Mouse (Mus musculus) splenic B cell, adult 2 months (primary cell): ENCODE results near the gene Padi4.

ENCODE experiments used
- DNase-seq: peaks from one replicate; pipeline ENCODE4 v3.0.0-alpha.2; 2011; ENCODE audit warnings: low read depth, low spot score
- H3K27me3 ChIP-seq: 2 replicates; pipeline ENCODE4 v1.6.1; 2012; ENCODE audit warnings: mild to moderate bottlenecking, low read length, moderate library complexity, mixed read lengths; ENCODE audit not compliant: control insufficient read depth, poor library complexity, insufficient read depth, severe bottlenecking
- H3K36me3 ChIP-seq: 2 replicates; pipeline ENCODE4 v1.6.1; 2012; ENCODE audit warnings: mild to moderate bottlenecking, low read length, moderate library complexity, mixed read lengths; ENCODE audit not compliant: control insufficient read depth, poor library complexity, insufficient read depth, severe bottlenecking

The Padi4 gene

DNA sequence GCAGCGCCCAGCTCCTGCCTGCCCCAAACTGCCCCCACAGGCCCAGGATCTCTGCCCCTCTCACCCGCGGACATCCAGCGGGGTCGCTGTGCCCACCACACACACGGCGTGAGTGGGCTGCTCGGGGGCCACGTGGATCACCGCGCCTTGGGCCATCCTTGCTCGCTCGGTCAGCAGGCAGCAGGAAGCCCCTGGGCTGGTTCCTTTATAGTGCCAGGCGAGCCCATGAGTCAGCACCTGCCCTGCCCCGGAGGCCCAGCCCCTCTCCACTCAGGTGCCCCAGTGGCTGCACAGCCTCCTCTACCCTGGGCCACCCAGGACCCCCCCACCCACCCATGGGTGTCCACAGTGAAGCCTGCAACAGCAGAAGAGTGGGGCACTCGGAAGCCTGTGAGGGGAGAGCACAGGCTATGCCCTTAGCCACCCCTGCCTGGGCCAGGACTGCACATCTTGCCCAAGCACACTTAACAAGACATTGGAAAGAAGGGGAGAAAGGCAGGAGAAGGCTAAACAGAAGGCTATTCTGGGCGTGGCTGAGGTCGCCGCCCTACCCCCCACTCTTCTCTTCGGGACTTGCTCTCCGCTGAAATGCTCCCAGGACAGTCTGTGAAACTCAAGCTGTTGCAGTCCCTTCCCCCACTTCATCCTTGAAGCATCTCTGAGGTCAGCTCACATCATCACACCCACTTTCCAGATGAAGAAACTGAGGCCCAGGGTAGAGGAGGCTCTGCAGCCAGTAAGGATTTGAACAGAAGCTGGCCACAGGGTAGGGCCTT is at the start of gene Padi4:
Gene Padi4 (minus strand): TSS at position 212 of the 776 bp plus-strand sequence.
- H3K36me3 ChIP-seq: no peaks in the 10 kb centered on the region
- no peak for DNase-seq
- no peaks in the 10 kb centered on the region for H3K27me3 ChIP-seq

DNA sequence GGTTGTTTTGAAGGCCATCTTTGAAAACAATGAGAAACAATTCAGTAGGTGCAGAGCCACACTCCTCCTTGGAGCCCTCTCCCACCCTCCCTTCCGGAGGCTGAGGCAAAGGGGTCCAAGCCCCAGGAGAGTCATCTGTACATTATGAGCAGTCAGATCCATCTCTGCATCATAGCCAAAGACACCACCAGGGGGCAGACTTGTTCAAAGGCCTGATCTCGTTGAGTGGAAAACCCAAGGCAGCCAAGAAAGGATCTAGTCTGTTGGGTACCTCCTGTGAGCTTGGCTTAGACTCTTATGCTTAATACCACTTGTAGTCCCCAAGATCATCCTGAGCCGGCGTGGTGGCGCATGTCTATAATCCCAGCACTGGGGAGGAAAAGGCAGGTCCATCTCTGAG is 48.0 kb upstream of the Padi4 start:
- no peaks in the 10 kb centered on the region for H3K36me3 ChIP-seq
- peak; percentile 77 for DNase-seq
- H3K27me3 ChIP-seq: no peaks in the 10 kb centered on the region

DNA sequence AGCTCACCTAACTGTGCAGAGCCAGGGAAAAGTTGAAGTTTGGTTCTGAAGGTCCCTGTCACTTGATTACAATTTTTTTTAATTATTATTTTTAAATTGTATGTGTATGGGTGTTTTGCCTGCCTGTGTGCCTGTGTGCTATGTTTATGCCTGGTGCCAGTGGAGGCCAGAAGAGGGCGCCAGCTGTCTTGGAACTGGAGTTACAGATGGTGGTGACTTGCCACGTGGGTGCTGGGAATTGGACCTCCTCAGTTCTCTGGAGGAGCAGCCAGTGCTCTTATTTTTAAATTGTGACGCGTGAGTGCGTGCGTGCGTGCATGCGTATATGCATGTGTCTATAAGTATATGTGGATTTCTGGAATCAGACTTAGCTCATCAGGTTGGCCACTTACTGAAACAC is 43.4 kb upstream of the Padi4 start:
- Histone ChIP-seq H3K27me3 (no peaks in the 10 kb centered on the region), H3K36me3 (no peaks in the 10 kb centered on the region)
- DNase-seq: no peak

DNA sequence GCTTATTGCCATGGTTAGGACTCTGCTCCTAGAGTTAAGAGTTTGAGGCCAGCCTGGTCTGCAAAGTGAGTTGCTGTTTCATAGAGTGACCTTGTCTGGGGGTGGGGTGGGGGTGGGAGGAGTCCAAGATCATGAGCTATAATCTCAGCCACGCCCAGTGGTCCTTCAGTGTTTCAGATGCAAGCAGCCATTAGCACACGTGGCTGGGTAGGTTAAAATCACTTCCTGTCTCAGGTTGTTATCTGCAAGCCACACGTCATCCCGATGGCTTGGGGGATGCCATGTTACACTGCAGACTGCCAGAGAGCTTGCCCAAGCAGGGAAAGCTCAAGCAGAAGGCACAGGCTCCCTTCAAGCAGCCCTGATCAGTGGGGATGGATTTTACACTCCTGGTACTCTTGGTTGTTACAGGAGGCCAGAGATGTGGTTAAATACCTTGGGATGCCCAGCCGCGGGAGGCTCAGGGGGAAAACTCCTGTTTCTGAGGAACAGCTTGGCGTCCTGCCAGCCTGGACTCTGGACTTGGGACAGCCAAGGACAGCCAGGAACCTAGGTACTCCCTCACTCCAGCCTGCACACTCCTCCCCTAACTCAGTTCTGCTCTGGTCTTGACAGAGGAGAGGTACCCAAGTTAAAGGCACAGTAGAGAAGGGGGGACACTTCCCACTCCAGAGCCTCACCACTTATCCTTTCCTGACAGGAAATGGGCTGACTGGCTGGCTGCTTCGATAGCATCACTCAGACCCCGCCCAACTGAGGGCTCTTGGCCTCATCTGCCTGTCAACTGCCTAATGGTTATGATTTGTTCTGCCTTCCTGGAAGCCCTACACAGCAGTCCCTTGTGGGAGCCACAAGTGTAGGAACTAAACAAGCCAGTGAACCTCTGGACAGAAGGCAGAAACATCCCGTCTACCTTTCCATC is 42.2 kb upstream of the Padi4 start:
- peak; percentile 25 for DNase-seq
- no peaks in the 10 kb centered on the region for H3K36me3 ChIP-seq
- no peaks in the 10 kb centered on the region for H3K27me3 ChIP-seq

DNA sequence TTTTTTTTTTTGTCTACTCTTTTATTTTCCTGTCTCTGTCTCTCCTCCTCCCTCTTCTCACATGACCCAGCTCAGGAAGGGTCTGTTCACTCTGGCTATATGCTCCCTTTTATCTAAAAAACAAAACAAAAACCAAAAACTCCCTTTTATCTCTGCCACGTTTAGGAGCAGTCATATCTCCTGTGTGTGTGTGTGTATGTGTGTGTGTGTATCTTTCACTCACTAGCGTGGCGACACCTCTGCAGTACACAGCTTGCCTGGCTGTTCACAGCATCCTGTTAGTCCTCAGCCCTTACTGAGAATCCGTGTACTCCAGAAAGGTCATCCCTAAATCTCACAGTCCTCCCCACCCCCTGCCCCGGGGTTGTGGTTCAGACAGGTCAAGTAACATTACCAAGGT is 41.5 kb upstream of the Padi4 start:
- no peak for DNase-seq

DNA sequence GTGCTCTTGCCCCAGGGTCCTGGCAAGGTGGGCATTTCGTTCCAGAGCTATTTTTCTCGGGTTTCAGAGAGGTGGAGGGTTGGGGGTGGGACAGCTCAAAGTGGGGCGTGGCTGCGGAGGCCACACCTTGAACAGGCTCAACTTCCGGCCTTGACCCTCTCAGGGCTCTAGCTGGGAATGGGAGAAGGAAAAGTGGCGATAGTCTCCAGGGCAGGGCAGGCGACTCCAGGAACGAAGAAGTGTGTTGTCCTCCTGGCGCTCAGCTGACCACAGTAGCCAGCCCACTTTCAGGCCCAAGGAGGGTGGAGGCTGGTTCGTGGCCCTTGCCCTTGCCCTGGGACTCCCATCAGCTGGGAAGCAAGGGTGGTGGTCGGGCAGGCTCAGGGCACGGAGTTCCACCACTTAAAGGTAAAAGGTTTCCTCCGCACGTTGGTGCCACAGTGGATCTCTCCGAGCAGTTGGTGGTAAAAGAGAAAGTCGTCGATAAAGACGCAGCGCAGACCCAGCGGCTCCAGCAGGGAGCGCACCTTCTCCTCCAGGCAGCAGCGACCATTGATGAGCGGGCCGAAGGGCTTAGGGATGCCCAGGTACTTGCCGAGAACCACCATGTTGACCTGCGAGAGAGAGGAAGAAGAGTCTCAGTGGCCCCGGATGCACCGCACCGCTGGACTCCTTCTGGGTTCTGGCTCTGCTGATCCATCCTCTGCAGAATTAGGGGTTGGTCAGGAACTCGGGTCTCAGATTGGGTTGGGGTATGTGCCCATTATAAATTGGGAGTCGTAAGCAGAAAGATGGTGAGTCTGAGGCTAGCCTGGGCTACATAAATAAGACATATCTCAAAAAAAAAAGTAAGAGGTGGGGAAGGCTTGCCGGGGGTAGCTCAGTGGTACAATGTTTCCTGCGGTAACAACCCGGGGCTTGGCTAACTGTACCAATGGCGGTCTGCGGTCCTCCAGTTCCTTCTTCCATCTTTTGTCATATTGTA is 40.5 kb upstream of the Padi4 start:
- H3K36me3 ChIP-seq: no peaks in the 10 kb centered on the region
- peak; percentile 66 for DNase-seq
- no peaks in the 10 kb centered on the region for H3K27me3 ChIP-seq

More for the DNA sequence above, 41.5 kb upstream of the Padi4 start:
- no peaks in the 10 kb centered on the region for H3K27me3 ChIP-seq
- H3K36me3 ChIP-seq: no peaks in the 10 kb centered on the region

DNA sequence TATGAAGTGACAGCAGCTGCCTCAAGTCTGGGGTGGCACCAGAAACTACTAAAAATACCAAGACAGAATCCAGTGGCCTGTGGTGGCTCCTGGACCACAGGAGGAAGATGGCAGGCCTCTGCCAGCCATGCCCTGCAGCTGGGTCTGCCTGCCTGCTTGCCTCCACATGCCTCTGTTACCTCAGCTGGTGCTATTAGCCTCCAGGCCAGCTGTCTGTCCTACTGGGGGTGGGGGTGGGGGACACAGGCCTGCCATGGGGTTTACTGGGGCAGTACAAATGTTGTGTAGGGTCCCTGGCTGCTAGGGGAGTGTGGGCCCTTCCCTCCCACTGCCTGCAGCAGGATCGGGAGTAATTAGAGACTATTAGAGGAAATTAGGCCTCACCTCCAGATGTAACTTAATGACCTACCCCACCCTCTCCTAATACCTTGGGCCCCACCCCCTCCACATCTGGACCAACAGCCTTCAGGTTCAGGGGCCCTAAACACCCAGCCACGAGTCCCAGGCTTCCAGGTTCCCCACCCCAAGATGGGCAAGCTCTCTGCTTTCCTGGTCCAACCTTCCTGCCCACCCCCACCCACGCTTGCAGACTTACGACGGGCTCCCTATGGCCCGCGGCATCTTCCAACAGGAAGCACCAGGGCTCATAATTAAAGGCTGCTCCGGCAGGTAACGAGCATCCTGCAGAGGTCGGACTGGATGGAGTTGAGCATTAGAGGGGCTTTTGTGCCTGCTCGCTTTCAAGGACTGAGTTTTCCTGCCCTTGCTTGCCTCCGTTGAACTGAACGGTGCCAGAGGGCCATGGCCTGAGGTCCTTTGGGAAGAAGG is 39.5 kb upstream of the Padi4 start:
- no peak for DNase-seq
- no peaks in the 10 kb centered on the region for H3K36me3 ChIP-seq
- no peaks in the 10 kb centered on the region for H3K27me3 ChIP-seq

DNA sequence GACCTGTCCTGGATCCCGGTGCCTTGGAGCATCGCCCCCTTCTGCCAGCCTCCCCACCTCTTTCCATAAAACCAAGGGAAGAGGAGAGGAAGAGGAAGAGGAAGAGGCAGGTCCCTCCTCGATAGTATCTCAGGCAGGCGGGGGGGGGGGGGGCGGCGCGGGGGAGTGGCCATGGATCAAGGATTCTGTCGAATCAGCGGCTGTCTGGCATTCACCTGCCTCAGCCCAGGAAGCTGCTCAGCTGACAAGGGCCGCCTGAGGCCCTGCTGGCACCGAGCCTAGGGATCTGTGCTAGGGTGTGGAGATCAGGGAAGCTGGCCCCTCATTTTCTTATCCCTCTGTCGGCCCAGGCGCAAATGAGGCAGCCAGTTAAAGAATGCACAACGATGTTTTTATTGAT is 38.6 kb upstream of the Padi4 start:
- H3K36me3 ChIP-seq: no peaks in the 10 kb centered on the region
- no peaks in the 10 kb centered on the region for H3K27me3 ChIP-seq
- no peak for DNase-seq

DNA sequence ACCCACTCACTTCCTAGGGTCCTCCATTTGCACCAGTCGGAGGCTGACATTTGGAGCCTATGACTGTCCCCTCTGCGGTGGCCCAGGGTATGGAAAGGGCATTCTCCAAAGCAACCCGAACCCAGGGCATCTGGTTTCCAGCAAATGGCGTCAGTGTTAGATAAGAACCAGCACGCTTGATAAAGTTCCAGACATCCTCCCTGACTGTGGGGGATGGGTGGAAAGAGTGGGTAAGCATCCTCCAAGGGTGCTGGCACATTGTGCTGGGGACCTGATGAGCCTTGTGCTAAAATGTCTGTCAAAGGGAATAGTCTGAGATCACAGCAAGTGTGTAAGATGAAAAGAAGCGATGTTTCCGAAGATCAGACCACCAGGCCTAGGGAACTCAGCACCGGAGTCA is 38.2 kb upstream of the Padi4 start:
- no peaks in the 10 kb centered on the region for H3K36me3 ChIP-seq
- DNase-seq: no peak
- H3K27me3 ChIP-seq: no peaks in the 10 kb centered on the region

DNA sequence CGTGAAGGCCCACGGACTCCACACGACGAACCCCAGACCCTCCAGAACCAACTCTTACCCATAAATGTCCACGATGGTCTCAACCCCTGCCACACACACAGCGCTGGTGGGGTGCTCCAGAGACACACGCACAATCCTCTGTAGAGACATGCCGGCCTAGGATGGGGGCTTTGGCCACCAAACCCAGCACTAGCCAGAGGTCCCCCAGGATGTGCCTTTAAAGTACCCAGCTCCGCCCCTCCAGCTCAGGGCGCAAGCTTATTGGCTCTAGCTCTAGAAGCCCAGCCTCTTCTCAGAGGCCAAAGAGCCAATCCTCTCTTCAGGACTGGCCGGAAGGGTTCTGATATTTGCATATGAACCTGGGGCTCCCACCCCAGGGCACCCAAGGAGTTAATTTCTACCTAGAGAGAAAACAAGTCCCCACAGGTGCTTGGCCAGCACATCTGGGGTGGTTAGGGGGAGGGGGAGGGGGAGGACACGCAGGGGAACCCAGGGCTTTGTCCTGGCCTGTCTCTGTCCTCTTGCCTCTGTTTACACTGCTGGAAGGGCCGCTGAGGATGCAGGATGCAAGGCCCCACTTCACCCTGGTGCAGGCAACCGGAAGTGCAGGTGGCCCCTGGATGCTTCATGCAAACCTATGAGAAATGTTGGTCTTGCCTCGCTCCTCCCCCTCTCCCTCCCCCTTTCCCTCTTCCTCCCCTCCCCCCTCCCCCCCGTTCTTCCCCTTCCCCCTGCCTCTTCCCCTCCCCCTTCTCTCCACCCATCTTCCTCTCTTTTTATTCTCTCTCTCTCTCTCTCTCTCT is 36.6 kb upstream of the Padi4 start, which contains the start of gene Padi3:
Gene Padi3 (minus strand): TSS at position 191 of the 803 bp plus-strand sequence.
- Histone ChIP-seq H3K36me3 (no peaks in the 10 kb centered on the region), H3K27me3 (no peaks in the 10 kb centered on the region)
- peak; percentile 15 for DNase-seq

DNA sequence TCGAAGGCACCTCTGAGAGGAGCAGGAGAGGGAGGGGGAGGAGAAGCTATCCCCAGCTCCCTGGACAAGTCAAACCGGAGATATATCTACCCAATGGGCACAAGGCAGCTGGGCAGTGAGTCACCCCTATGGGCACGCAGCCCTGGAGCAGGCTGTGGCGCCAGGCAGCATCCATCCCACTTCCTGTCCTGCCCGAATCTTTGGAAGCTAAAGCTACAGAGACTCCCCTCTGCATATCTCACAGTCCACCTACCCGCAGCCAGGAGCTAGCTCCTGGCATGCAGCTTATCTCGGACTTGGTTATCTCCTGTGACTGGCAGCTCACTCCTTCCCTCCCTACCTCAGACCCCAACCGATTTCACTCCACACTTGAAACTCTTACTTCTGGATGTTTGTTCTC is 35.1 kb upstream of the Padi4 start:
- Histone ChIP-seq H3K36me3 (no peaks in the 10 kb centered on the region), H3K27me3 (no peaks in the 10 kb centered on the region)
- DNase-seq: no peak

DNA sequence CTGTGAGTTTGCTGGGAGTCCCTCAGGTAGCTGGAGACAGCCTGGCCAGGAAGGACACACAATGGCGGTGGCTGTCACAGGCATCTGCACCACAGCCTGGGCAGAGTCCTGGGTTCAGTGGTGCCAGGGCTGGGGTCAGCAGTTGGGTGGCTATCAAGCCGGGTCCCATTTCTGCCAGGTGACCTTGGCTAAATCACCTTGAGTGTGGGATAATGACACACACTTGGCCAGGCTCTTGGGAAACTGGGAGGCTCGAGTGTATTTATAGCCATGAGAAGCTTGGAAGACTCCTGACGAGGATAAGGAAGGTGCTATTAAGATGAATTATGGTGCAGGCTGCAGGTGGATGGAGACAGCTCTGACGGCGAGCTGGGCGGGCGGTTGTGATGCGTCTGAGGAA is 30.6 kb upstream of the Padi4 start:
- Histone ChIP-seq H3K27me3 (no peaks in the 10 kb centered on the region), H3K36me3 (no peaks in the 10 kb centered on the region)
- no peak for DNase-seq

DNA sequence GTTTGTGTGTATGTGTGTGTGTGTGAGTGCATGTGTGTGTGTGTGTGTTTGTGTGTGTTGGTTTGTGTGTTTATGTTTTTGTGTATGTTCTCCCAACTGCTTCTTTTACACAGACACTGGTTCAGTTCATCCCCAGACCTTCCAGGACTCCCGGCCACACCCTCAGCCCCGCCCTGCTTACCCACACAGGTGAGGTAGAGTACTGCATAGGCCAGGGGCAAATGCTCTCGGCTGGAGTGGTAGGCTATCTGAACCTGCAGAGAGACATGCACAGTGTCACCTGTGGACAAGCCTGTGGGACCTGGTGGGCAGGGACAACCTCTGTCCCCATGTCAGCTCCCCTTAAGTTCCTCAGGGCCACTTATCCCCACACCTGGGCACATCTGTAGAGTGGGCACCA is 27.3 kb upstream of the Padi4 start:
- no peaks in the 10 kb centered on the region for H3K27me3 ChIP-seq
- DNase-seq: no peak

More for the DNA sequence above, 27.3 kb upstream of the Padi4 start:
- H3K36me3 ChIP-seq: no peaks in the 10 kb centered on the region
